Mouse (Mus musculus) G1E-ER4 (cell line): ENCODE data around the gene Hpcal4. TPM values are rescaled to one million over a fixed set of nuclear protein-coding genes. Genes with fewer than 3 reads are reported as not detected.

ENCODE experiments used
- GATA1 ChIP-seq: IDR thresholded peaks from one replicate; pipeline ENCODE4 v1.8.0; 2012; ENCODE audit warnings: low read length, inconsistent platforms
- polyA plus RNA-seq: library from polyadenylated mRNA; stranded (reverse); fragments of >175 nt; gene quantifications from 2 replicates; pipeline ENCODE4 v1.2.3, GENCODE M21; 2012

Gene Hpcal4
- polyA plus RNA-seq, 1 experiment = not detected

GRCm38 (mm10) chr4:123192336-123192735 lies 9.3 kb downstream of the Hpcal4 start:
- TF ChIP-seq GATA1 = no peak

DNA sequence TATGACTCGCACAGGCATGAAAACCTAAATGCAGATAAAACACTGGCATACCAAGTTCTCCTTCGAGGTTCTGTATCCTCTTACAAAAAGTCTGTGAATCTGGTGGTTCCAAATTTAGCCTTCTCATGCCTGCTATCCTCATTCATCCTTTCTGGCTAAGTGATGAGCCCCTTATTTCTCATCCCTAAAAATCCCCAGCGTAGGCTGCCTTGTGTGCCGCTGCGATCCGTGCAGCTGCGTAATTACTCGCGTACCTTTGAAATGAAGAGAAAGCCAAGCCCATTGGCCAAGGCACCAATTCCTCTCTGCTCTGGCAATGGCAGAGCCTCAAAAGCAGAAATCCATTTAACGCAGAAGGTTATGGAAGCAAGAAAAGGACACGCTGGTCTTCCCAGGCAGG lies 10.8 kb downstream of the Hpcal4 start:
- no peak for TF ChIP-seq GATA1

GRCm38 (mm10) chr4:123196695-123197094 lies 13.7 kb downstream of the Hpcal4 start:
- no peak for TF ChIP-seq GATA1

DNA sequence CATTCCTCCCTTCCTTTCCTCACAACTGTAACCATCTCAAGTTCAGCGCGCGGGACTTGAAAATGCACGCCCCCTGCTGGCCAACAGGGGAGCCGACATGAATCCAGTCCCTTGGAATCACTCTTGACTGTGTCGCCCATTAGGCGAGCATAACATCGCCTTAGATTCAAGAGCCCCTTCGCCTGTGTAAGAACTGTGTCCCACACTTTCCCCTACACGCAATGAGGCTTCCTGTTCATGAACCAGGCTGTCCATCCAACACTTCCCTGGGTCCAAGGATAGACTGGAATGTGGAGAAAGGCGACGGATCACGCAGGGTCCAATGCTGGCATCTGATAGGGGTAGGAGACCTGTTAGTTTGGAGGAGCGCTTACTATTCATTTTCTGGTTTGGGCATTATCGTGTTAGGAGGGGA lies 17.8 kb downstream of the Hpcal4 start:
- no peak for TF ChIP-seq GATA1

- no peak for TF ChIP-seq GATA1
Observed at GRCm38 (mm10) chr4:123201186-123202093, 18.4 kb downstream of the Hpcal4 start, which contains the start of gene Nt5c1a. Nt5c1a (plus strand) TSS chr4:123201504.

GRCm38 (mm10) chr4:123202094-123202420 lies 19.0 kb downstream of the Hpcal4 start:
- no peak for TF ChIP-seq GATA1

GRCm38 (mm10) chr4:123207337-123207736 lies 24.3 kb downstream of the Hpcal4 start:
- TF ChIP-seq GATA1 = no peak

DNA sequence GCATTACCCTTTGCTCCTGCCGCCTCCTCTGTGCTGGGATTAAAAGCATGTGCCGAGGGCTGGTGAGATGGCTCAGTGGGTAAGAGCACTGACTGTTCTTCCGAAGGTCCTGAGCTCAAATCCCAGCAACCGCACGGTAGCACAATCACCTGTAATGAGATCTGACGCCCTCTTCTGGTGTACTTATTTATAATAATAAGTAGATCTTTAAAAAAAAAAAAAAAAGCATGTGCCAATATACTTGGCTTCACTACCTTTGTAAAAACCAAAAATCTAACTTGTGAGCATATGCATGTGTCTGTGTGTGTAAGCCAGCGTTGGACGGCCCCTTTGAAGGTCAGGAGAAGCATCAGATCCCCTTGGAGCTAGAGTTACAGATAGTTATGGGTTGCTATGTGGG lies 28.0 kb downstream of the Hpcal4 start:
- TF ChIP-seq GATA1 = no peak

DNA sequence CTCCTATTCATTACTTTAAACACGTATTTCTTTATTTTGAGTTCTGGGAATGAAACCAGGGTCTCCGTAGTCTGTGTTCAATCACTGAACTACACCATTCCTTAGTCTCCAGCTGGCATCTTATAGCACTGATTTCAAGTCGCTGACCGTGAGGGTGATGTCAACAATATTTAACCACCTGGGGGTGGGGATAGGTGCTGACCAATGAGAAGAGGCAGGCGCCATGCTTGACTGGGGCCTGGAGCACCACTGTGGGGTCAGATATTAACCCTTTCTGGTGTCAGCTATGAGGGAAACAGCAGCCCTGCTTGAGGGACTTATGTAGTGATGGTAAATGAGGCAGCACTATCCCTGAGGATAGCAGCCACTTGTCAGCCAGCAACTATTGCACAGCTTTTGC lies 28.4 kb downstream of the Hpcal4 start:
- TF ChIP-seq GATA1 = no peak

- TF ChIP-seq GATA1 = no peak
Observed at GRCm38 (mm10) chr4:123212330-123212729, 29.3 kb downstream of the Hpcal4 start.

GRCm38 (mm10) chr4:123213975-123214374 lies 30.9 kb downstream of the Hpcal4 start:
- TF ChIP-seq GATA1 = no peak

GRCm38 (mm10) chr4:123215367-123215766 lies 32.3 kb downstream of the Hpcal4 start:
- no peak for TF ChIP-seq GATA1

GRCm38 (mm10) chr4:123216782-123217181 lies 33.8 kb downstream of the Hpcal4 start:
- TF ChIP-seq GATA1 = no peak

DNA sequence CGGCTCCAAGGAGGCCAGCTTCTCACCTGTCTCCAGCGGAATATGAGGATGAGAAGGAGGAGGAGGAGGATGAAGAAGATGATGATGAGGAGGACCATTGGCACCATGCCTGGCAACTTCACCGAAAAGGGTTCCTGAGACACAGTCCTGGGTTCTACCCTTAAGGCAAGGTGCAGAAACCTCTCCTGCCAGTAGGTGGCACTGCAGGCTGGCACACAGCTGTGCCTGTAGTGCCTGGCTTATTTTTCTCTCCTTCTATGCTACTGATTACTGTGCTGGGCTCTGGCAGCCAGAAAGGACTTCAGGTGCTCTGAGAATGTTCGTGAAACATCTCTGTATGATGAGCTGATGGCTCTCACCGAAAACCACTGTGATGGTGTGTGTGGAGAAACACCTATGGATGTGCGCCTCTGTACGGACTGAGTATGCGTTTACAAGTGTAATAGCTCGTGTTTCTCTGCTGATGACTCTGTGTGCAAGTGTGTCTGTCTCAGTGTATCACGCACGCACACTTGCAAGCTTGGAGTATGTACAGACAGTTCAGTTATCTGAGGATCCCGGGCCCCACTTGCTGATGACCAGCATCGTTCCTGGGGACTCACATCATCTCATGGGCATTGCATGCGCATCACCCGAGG lies 36.8 kb downstream of the Hpcal4 start:
- TF ChIP-seq GATA1 = no peak

- TF ChIP-seq GATA1 = no peak
Observed at GRCm38 (mm10) chr4:123220637-123221036, 37.6 kb downstream of the Hpcal4 start.

DNA sequence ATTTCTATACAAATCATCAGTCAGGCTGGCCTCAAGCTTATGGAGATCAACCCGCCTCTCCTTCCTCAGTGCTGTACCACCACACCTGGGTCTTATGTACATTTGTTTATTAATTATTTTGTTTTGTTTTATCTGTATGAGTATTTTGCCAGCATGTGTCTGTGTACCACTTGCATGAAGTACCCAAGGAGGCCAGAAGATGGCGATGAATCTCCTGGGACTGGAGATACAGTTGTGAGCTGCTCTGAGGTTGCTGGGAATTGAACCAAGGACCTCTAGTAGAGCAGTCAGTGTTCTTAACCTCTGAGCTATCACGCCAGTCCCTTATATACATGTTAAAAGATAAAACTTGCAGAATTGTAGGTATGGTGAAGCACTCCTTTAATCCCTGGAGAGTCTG lies 40.3 kb downstream of the Hpcal4 start:
- TF ChIP-seq GATA1 = no peak

GRCm38 (mm10) chr4:123225718-123226403 lies 42.8 kb downstream of the Hpcal4 start:
- no peak for TF ChIP-seq GATA1
